Mouse (Mus musculus) kidney, postnatal 0 days (tissue): ENCODE measurements around the gene Tagln3. TPM values are rescaled to one million over a fixed set of nuclear protein-coding genes. Genes with fewer than 3 reads are reported as not detected.

Source experiments
- ATAC-seq: fragments of 200-750 bp; cut with Nextera tagmentation; replicated peaks from 2 replicates; pipeline ENCODE4 v1.8.0; 2017; ENCODE audit warnings: low read depth, moderate number of reproducible peaks, moderate TSS enrichment, moderate library complexity; ENCODE audit not compliant: low FRiP score
- DNase-seq: peaks from one replicate; pipeline ENCODE4 v3.0.0-alpha.2; 2016; ENCODE audit warnings: low spot score
- H3K27ac ChIP-seq: fragments of 300-500 bp; sonication (generic); 2 replicates; pipeline ENCODE4 v1.5.1; 2014; ENCODE audit warnings: mild to moderate bottlenecking
- H3K27me3 ChIP-seq: fragments of 300-500 bp; sonication (generic); 2 replicates; pipeline ENCODE4 v1.6.1; 2014; ENCODE audit warnings: low read length, mixed read lengths; ENCODE audit not compliant: insufficient read depth
- H3K36me3 ChIP-seq: fragments of 300-500 bp; sonication (generic); 2 replicates; pipeline ENCODE4 v1.6.1; 2014; ENCODE audit warnings: low read length, mixed read lengths; ENCODE audit not compliant: insufficient read depth
- H3K4me1 ChIP-seq: fragments of 300-500 bp; sonication (generic); replicated peaks from 2 replicates; pipeline ENCODE4 v1.6.1; 2014; ENCODE audit warnings: antibody characterized with exemption, low read length, mixed read lengths; ENCODE audit not compliant: insufficient read depth
- H3K4me2 ChIP-seq: fragments of 300-500 bp; sonication (generic); 2 replicates; pipeline ENCODE4 v1.6.1; 2014; ENCODE audit warnings: mild to moderate bottlenecking, low read length, moderate library complexity, mixed read lengths
- H3K4me3 ChIP-seq: fragments of 300-500 bp; sonication (generic); replicated peaks from 2 replicates; pipeline ENCODE4 v1.5.1; 2014; ENCODE audit warnings: low read depth, low read length
- H3K9ac ChIP-seq: fragments of 300-500 bp; sonication (generic); 2 replicates; pipeline ENCODE4 v1.6.1; 2014; ENCODE audit warnings: low read depth, low read length
- H3K9me3 ChIP-seq: fragments of 300-500 bp; sonication (generic); replicated peaks from 2 replicates; pipeline ENCODE4 v1.6.1; 2016; ENCODE audit warnings: low read length, inconsistent platforms, mixed read lengths
- CTCF ChIP-seq: IDR thresholded peaks from 2 replicates; pipeline ENCODE4 v1.5.1; 2016; ENCODE audit warnings: antibody characterized with exemption, low read depth, mild to moderate bottlenecking, moderate library complexity
- WGBS: fragments of 180-500 bp; shearing (Covaris S2); extraction: QIAGEN DNeasy Blood & Tissue Kit; methylation state at CpG from one replicate; pipeline ENCODE4 v1.1.7; 2014; 5-methylcytosine and 5-hydroxymethylcytosine counted together
- polyA plus RNA-seq: library from polyadenylated mRNA; unstranded; fragments of >200 nt; fragmentation: Nextera tagmentation; extraction: Ambion mirVana; gene quantifications from 2 replicates; pipeline ENCODE4 v1.2.1, GENCODE M21; 2015

Tagln3 gene
- polyA plus RNA-seq, 1 experiment from 2014 or later = 1.9 TPM

DNA sequence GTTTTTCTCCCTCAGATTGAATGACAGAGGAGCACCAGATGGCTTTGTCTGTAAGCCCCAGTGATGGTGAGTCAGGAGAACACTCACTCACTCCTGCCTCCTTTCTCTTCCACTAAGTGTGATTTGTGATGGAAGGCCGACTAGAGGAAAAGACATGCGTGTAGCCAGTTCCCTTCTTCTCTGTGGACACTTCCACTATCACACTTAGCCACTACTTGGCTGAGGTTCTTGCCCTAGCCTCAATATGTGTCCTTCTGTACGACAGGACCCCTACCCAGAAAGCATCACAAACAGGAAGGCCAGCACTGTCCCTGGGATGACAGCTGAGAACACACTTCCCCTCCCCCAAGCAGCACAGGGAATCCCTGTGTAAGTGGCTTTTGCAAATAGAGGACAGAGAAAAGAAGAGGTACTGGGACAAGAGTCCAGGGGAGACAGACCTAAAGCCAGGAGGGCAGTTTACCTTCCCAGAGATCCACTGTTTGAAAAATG is 1.9 kb downstream of the Tagln3 start:
- DNase-seq (no peak), ATAC-seq (no peak)
- H3K4me3 ChIP-seq = no peak overlapping the region
- H3K36me3 ChIP-seq = no peaks in the 10 kb centered on the region
- 88% methylated on average over 3 of the region's 3 CpGs for WGBS
- peaks cover 5% of the 10 kb centered on the region; the same call in 1 of the 2 replicates for H3K4me1 ChIP-seq
- no peak overlapping the region for H3K9ac ChIP-seq
- no peak for TF ChIP-seq CTCF
- no peaks in the 10 kb centered on the region for H3K27me3 ChIP-seq
- no peaks in the 10 kb centered on the region for H3K9me3 ChIP-seq
- H3K27ac ChIP-seq = no peak overlapping the region
- H3K4me2 ChIP-seq = no peak overlapping the region

DNA sequence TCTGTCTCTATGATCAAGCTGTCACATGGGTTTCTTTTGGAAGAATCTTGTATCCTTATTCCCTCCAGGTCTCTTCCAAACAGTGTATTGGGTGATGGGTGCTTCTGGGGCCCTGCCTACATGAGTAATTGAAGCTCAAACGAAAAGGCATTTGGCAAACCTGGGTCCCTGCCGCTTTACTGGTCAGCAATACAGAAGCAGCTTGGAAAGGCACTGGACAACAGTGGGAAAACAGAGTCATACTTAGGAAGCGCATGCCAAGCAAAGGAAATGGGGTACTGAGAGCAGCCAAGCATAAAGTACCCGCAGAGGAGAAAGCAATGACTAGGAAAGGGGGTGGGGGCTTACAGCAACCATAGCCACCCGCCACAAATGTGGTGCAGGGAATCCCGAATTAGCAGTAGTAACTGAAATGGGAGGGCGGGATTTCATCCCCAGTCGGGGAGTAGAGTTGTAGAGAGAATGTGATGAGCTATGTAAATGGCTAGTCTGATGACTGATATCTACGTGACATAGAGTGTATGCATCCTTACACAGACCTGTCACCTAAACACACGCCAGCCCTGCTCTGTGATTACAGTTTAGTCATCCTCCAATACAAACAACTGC is 4.3 kb downstream of the Tagln3 start:
- WGBS = 83% methylated on average over 10 of the region's 10 CpGs
- Histone ChIP-seq H3K4me1 (peaks cover 5% of the 10 kb centered on the region; the same call in 1 of the 2 replicates), H3K4me3 (no peak overlapping the region), H3K36me3 (no peaks in the 10 kb centered on the region), H3K9ac (no peak overlapping the region), H3K9me3 (no peaks in the 10 kb centered on the region), H3K4me2 (no peak overlapping the region), H3K27me3 (no peaks in the 10 kb centered on the region), H3K27ac (no peak overlapping the region)
- DNase-seq = no peak
- TF ChIP-seq CTCF = no peak
- ATAC-seq = no peak

DNA sequence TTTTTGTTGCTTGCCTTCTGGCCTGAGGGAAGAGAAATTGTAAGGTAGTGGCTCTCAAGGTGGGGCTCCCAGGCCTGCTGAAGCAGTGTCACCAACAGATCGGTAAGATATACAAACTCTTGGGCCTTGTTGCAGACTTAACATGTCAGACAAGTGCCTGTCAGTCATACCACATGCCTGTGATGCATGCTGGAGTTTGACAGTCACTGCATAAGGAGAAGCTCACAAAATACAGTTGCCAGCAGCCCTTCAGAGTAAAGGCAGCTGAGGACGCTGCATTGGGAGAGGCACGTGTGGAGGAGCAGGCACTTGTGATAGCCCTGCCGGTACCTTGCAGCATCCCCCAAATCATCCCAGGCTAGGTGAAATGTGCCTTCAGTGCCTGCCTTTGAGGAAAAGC is 6.1 kb downstream of the Tagln3 start:
- no peaks in the 10 kb centered on the region for H3K4me1 ChIP-seq
- no peak overlapping the region for H3K27ac ChIP-seq
- H3K36me3 ChIP-seq = no peaks in the 10 kb centered on the region
- H3K4me2 ChIP-seq = no peak overlapping the region
- H3K9me3 ChIP-seq = no peaks in the 10 kb centered on the region
- DNase-seq (no peak), ATAC-seq (no peak)
- 93% methylated on average over 4 of the region's 4 CpGs for WGBS
- H3K9ac ChIP-seq = no peak overlapping the region
- no peaks in the 10 kb centered on the region for H3K27me3 ChIP-seq
- no peak for TF ChIP-seq CTCF
- H3K4me3 ChIP-seq = no peak overlapping the region

DNA sequence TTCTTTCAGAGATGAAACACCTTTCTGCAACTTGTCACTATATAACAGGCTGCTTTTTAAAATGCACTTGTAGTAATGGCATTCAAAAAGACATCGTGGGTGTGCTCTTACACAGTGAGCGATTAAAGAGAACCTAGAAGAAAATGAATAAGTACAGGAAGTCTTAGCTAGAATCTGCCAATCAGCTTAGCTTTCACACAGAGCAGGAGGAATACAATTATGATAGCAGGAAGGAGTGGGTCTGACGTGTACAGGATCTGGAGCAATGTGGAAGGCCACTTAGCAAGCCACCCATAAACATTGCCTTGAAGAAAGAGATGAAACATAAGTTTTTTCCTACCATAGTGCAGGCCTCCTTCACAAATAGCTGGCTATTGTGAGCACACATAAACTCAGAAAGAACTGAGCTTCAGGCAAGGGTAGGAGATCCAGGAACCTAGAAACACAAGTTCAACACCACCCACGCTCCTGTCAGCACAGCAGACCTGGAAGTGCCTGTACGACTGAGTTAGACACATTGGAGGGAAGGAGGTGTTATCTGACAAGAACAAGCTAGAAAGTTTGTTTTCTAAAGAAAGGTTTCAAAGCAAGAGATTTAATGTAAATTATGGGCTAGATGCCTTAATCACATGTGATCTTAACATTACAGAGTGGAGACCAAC is 9.8 kb downstream of the Tagln3 start:
- TF ChIP-seq CTCF = no peak
- Histone ChIP-seq H3K27ac (no peak overlapping the region), H3K4me1 (no peaks in the 10 kb centered on the region), H3K27me3 (no peaks in the 10 kb centered on the region), H3K4me2 (no peak overlapping the region), H3K4me3 (no peak overlapping the region), H3K9me3 (no peaks in the 10 kb centered on the region), H3K9ac (no peak overlapping the region), H3K36me3 (no peaks in the 10 kb centered on the region)
- 73% methylated on average over 5 of the region's 5 CpGs for WGBS
- DNase-seq (no peak), ATAC-seq (no peak)

DNA sequence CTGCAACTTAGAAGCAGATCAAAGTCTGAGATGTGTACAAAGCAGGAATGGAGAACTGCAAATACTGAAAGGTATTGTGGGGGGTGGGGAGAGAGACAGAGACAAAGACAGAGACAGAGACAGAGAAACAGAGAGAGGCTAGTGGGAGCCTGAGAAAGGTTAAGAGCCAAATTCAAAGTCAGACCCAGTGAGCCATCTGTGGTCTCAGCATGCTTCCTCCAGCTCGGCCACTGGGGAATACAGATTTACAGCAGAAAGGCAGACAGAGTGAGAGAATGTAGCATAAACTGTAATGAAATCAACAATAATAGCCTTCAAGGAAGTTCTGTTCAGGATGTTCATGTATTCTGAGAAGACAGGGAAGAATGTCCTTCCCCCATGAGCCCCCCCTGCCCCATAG is 10.5 kb downstream of the Tagln3 start:
- WGBS = 67% methylated on average over 1 of the region's 1 CpGs
- Histone ChIP-seq H3K9me3 (no peaks in the 10 kb centered on the region), H3K27me3 (no peaks in the 10 kb centered on the region), H3K36me3 (no peaks in the 10 kb centered on the region), H3K9ac (no peak overlapping the region), H3K4me3 (no peak overlapping the region), H3K4me2 (no peak overlapping the region), H3K4me1 (no peaks in the 10 kb centered on the region), H3K27ac (no peak overlapping the region)
- ATAC-seq (no peak), DNase-seq (no peak)
- no peak for TF ChIP-seq CTCF

DNA sequence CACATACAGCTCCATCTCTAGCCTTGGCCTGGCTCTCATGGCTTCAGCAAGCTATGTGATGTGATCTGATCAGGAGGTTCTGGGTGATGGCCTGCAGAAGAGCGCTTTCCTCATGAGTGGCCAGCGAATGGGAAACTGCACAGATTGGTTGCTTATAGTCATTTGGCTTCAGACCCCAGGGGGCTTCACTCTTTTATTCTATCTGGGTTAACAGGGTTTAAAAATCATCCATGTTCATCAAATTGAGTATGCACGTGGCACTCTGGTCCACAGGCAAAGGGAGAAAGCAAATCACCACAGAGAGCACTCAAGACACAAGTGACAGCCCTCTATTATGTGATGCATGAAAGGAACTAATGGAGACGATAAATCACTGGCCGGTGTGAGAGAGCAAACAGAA is 11.1 kb downstream of the Tagln3 start:
- H3K27me3 ChIP-seq = no peaks in the 10 kb centered on the region
- H3K9ac ChIP-seq = no peak overlapping the region
- ATAC-seq (no peak), DNase-seq (no peak)
- TF ChIP-seq CTCF = no peak
- H3K27ac ChIP-seq = no peak overlapping the region
- H3K4me1 ChIP-seq = no peaks in the 10 kb centered on the region
- 75% methylated on average over 5 of the region's 5 CpGs for WGBS
- no peak overlapping the region for H3K4me3 ChIP-seq
- no peaks in the 10 kb centered on the region for H3K9me3 ChIP-seq
- H3K36me3 ChIP-seq = no peaks in the 10 kb centered on the region
- H3K4me2 ChIP-seq = no peak overlapping the region
